Mouse (Mus musculus): ENCODE data around the gene Pmpca. TPM values are rescaled to one million over a fixed set of nuclear protein-coding genes. Genes with fewer than 3 reads are reported as not detected.

Pmpca gene
- total and polyA plus RNA-seq, 2 experiments from 2014 or later, result 74.3 to 85.7 TPM

GRCm38 (mm10) chr2:26408515-26409356, 19.6 kb downstream of the Pmpca start, which contains the start of gene Inpp5e:
Gene Inpp5e, minus strand, starts transcription at chr2:26409203.
- H3K9me3 ChIP-seq (ENCODE audit: low read length), result no peaks in the 10 kb centered on the region
- 1% methylated on average over 57 of the region's 57 CpGs for WGBS
- peak; percentile 99 for TF ChIP-seq CTCF (IDR thresholded peaks at IDR 0.05; ENCODE audit: low read depth)
- peak within 1 kb of the TSS; percentile 76 for H3K27ac ChIP-seq (ENCODE audit: low read depth, low read length)
- H3K4me3 ChIP-seq (ENCODE audit: low read depth, low read length), result peak within 1 kb of the TSS; percentile 93
- H3K4me2 ChIP-seq (ENCODE audit: low read depth), result peak within 1 kb of the TSS; percentile 77
- H3K4me1 ChIP-seq (ENCODE audit: insufficient read depth), result peaks cover 29% of the 10 kb centered on the region
- ATAC-seq, result peak; percentile 97
- peak within 1 kb of the TSS; percentile 85 for H3K9ac ChIP-seq
- DNase-seq, result peak; percentile 95
- no peaks in the 10 kb centered on the region for H3K27me3 ChIP-seq (ENCODE audit: insufficient read depth, low read length)
- peaks cover 30% of the 10 kb centered on the region for H3K36me3 ChIP-seq (ENCODE audit: insufficient read depth)

GRCm38 (mm10) chr2:26409362-26409761, 20.2 kb downstream of the Pmpca start:
- Histone ChIP-seq H3K27ac (ENCODE audit: low read depth, low read length) (no peak overlapping the region; the same call in 1 of the 2 replicates), H3K4me1 (ENCODE audit: insufficient read depth) (peaks cover 29% of the 10 kb centered on the region), H3K27me3 (ENCODE audit: insufficient read depth, low read length) (no peaks in the 10 kb centered on the region), H3K9me3 (ENCODE audit: low read length) (no peaks in the 10 kb centered on the region), H3K36me3 (ENCODE audit: insufficient read depth) (peaks cover 36% of the 10 kb centered on the region), H3K9ac (peak overlapping the region; percentile 85), H3K4me2 (ENCODE audit: low read depth) (peak overlapping the region; percentile 77), H3K4me3 (ENCODE audit: low read depth, low read length) (peak overlapping the region; percentile 93)
- DNase-seq (no peak), ATAC-seq (no peak)
- WGBS, result 62% methylated on average over 3 of the region's 3 CpGs
- TF ChIP-seq CTCF (IDR thresholded peaks at IDR 0.05; ENCODE audit: low read depth), result no peak

GRCm38 (mm10) chr2:26410091-26410490, 21.0 kb downstream of the Pmpca start:
- Histone ChIP-seq H3K36me3 (ENCODE audit: insufficient read depth) (peaks cover 42% of the 10 kb centered on the region), H3K9ac (no peak overlapping the region), H3K4me1 (ENCODE audit: insufficient read depth) (peaks cover 29% of the 10 kb centered on the region), H3K4me3 (ENCODE audit: low read depth, low read length) (no peak overlapping the region), H3K27ac (ENCODE audit: low read depth, low read length) (no peak overlapping the region), H3K9me3 (ENCODE audit: low read length) (no peaks in the 10 kb centered on the region), H3K4me2 (ENCODE audit: low read depth) (no peak overlapping the region), H3K27me3 (ENCODE audit: insufficient read depth, low read length) (no peaks in the 10 kb centered on the region)
- 67% methylated on average over 5 of the region's 5 CpGs for WGBS
- ATAC-seq (no peak), DNase-seq (no peak)
- no peak for TF ChIP-seq CTCF (IDR thresholded peaks at IDR 0.05; ENCODE audit: low read depth)

- no peak overlapping the region for H3K9ac ChIP-seq
- H3K4me2 ChIP-seq (ENCODE audit: low read depth), result no peak overlapping the region
- TF ChIP-seq CTCF (IDR thresholded peaks at IDR 0.05; ENCODE audit: low read depth), result no peak
- 56% methylated on average over 5 of the region's 5 CpGs for WGBS
- ATAC-seq (no peak), DNase-seq (no peak)
- no peak overlapping the region for H3K27ac ChIP-seq (ENCODE audit: low read depth, low read length)
- no peaks in the 10 kb centered on the region for H3K9me3 ChIP-seq (ENCODE audit: low read length)
- H3K4me3 ChIP-seq (ENCODE audit: low read depth, low read length), result no peak overlapping the region
- H3K36me3 ChIP-seq (ENCODE audit: insufficient read depth), result peaks cover 51% of the 10 kb centered on the region
- peaks cover 22% of the 10 kb centered on the region for H3K4me1 ChIP-seq (ENCODE audit: insufficient read depth)
- H3K27me3 ChIP-seq (ENCODE audit: insufficient read depth, low read length), result no peaks in the 10 kb centered on the region
Measured at GRCm38 (mm10) chr2:26410931-26411411, 21.8 kb downstream of the Pmpca start.

- peaks cover 94% of the 10 kb centered on the region for H3K36me3 ChIP-seq (ENCODE audit: insufficient read depth)
Measured at GRCm38 (mm10) chr2:26417066-26417465, 27.9 kb downstream of the Pmpca start.

GRCm38 (mm10) chr2:26418120-26418519, 29.0 kb downstream of the Pmpca start:
- WGBS, result 88% methylated on average over 1 of the region's 1 CpGs
- ATAC-seq (no peak), DNase-seq (no peak)
- no peak overlapping the region for H3K4me2 ChIP-seq (ENCODE audit: low read depth)
- no peaks in the 10 kb centered on the region for H3K9me3 ChIP-seq (ENCODE audit: low read length)
- no peak overlapping the region for H3K27ac ChIP-seq (ENCODE audit: low read depth, low read length)
- no peak for TF ChIP-seq CTCF (IDR thresholded peaks at IDR 0.05; ENCODE audit: low read depth)
- H3K4me1 ChIP-seq (ENCODE audit: insufficient read depth), result no peaks in the 10 kb centered on the region
- H3K36me3 ChIP-seq (ENCODE audit: insufficient read depth), result peaks cover 95% of the 10 kb centered on the region
- H3K4me3 ChIP-seq (ENCODE audit: low read depth, low read length), result no peak overlapping the region
- no peak overlapping the region for H3K9ac ChIP-seq
- H3K27me3 ChIP-seq (ENCODE audit: insufficient read depth, low read length), result no peaks in the 10 kb centered on the region

More at GRCm38 (mm10) chr2:26417066-26417465, 27.9 kb downstream of the Pmpca start:
- H3K9me3 ChIP-seq (ENCODE audit: low read length), result no peaks in the 10 kb centered on the region
- no peak overlapping the region for H3K27ac ChIP-seq (ENCODE audit: low read depth, low read length)
- no peaks in the 10 kb centered on the region for H3K27me3 ChIP-seq (ENCODE audit: insufficient read depth, low read length)
- H3K4me3 ChIP-seq (ENCODE audit: low read depth, low read length), result no peak overlapping the region
- no peak overlapping the region for H3K9ac ChIP-seq
- H3K4me1 ChIP-seq (ENCODE audit: insufficient read depth), result no peaks in the 10 kb centered on the region
- no peak for TF ChIP-seq CTCF (IDR thresholded peaks at IDR 0.05; ENCODE audit: low read depth)
- ATAC-seq (no peak), DNase-seq (no peak)
- H3K4me2 ChIP-seq (ENCODE audit: low read depth), result no peak overlapping the region

GRCm38 (mm10) chr2:26421969-26422368, 32.8 kb downstream of the Pmpca start:
- WGBS, result 93% methylated on average over 2 of the region's 2 CpGs
- Histone ChIP-seq H3K9ac (no peak overlapping the region), H3K9me3 (ENCODE audit: low read length) (no peaks in the 10 kb centered on the region), H3K4me3 (ENCODE audit: low read depth, low read length) (no peak overlapping the region), H3K27me3 (ENCODE audit: insufficient read depth, low read length) (no peaks in the 10 kb centered on the region), H3K4me1 (ENCODE audit: insufficient read depth) (no peaks in the 10 kb centered on the region), H3K4me2 (ENCODE audit: low read depth) (no peak overlapping the region), H3K36me3 (ENCODE audit: insufficient read depth) (peaks cover 96% of the 10 kb centered on the region), H3K27ac (ENCODE audit: low read depth, low read length) (no peak overlapping the region)
- ATAC-seq (no peak), DNase-seq (no peak)
- no peak for TF ChIP-seq CTCF (IDR thresholded peaks at IDR 0.05; ENCODE audit: low read depth)

All from forebrain, postnatal 0 days (tissue).